Mouse (Mus musculus) megakaryocyte, embryonic 14.5 days (primary cell): ENCODE data around the gene Zfp358.

Experiments used
- FLI1 ChIP-seq: IDR thresholded peaks from 2 replicates; pipeline ENCODE4 v1.6.1; 2012; ENCODE audit warnings: low read length, inconsistent platforms, mixed read lengths
- GATA1 ChIP-seq: IDR thresholded peaks from 3 replicates; pipeline ENCODE4 v1.6.1; 2012; ENCODE audit warnings: mixed read lengths, low read length, inconsistent platforms, borderline replicate concordance

- TF ChIP-seq GATA1, result no peak
- TF ChIP-seq FLI1, result no peak
Observed at GRCm38 (mm10) chr8:3514681-3515247, 21.8 kb downstream of the Zfp358 start.
